In the genomic region with DNA sequence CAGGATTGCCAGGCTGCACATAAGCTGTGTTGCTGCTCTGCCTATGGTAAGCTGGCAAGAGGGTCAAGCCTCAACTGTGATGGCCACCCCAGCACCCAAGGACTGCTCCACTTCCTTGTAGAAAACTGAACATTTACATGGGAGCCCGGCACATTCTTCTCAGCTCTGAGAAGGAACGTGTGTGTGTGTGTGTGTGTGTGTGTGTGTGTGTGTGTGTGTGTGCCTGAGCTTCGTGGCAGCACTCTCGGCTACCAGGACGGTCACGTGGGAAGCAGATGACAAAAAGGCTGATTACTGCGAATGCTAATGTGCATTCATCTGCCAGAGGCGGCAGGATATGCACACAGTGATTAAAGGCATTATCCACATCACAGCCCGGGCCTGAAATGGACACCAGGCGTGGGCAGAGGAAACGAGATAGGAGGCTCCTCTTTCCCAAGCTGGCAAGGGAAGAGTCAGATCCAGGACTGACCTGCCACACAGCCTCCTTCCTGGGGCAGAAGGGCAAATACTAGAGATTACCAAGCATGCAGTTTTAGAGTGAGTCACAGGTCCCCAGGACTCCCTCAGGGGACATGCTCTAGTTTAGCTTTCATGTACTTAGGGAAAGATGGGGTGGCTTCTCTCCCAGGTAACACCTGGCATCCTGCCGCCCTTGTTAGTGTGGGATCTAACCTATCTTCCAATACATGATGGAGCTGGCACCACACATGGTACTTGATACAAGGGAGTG, we compare ENCODE assay signal across 10 mouse cellular contexts.
DNase-seq lines count a peak whose midpoint lies in the region; ATAC-seq lines count a peak whose summit lies in the region.
"Had no signal": no experiment of that assay in that cellular context is flagged by ENCODE, and none has a peak within 500 bp of the region (broad histone marks: within the 10 kb centered on the region; RNA-seq: fewer than 3 reads in every experiment).

No protein-coding gene starts in this region.

- H3K4me1 ChIP-seq in embryonic facial prominence, embryonic 14.5 days (ENCODE audit: control insufficient read depth, insufficient read depth, low read length): no peaks in the 10 kb centered on the region
- peaks cover 9% of the 10 kb centered on the region for H3K4me1 ChIP-seq in hindbrain, embryonic 10.5 days (replicated peaks)
- H3K4me1 ChIP-seq in midbrain, embryonic 16.5 days (ENCODE audit: control insufficient read depth, insufficient read depth, low read length): peaks cover 12% of the 10 kb centered on the region
- H3K4me1 ChIP-seq: liver, embryonic 13.5 days had no signal

- peak; percentile 40 for DNase-seq in adrenal gland, adult 8-10 months
- DNase-seq in embryonic facial prominence, embryonic 14.5 days (ENCODE audit: low spot score): peak; percentile 75
- no peak for DNase-seq in hindbrain, embryonic 10.5 days (ENCODE audit: low spot score)
- peak; percentile 52 for DNase-seq in layer of hippocampus, adult 9-10 months (ENCODE audit: low spot score)
- DNase-seq in cerebellum, adult 11-12 months: no peak
- no peak for DNase-seq in gastrocnemius, adult 18-20 months (ENCODE audit: low spot score)
- no peak for DNase-seq in gastrocnemius, postnatal 10 days
- DNase-seq: liver, embryonic 13.5 days had no signal

- no peaks in the 10 kb centered on the region for H3K9me3 ChIP-seq in embryonic facial prominence, embryonic 14.5 days (ENCODE audit: control insufficient read depth, low read length)
- no peaks in the 10 kb centered on the region for H3K9me3 ChIP-seq in hindbrain, embryonic 10.5 days
- H3K9me3 ChIP-seq in midbrain, embryonic 16.5 days (replicated peaks; ENCODE audit: control insufficient read depth, low read length, poor library complexity, severe bottlenecking): no peaks in the 10 kb centered on the region
- H3K9me3 ChIP-seq: liver, embryonic 13.5 days had no signal

- no peak overlapping the region for H3K9ac ChIP-seq in embryonic facial prominence, embryonic 14.5 days (ENCODE audit: low read depth, low read length)
- no peak overlapping the region for H3K9ac ChIP-seq in midbrain, embryonic 16.5 days (ENCODE audit: low read depth, low read length)
- H3K9ac ChIP-seq: liver, embryonic 13.5 days had no signal

- no peaks in the 10 kb centered on the region for H3K36me3 ChIP-seq in embryonic facial prominence, embryonic 14.5 days (ENCODE audit: control insufficient read depth, insufficient read depth, low read length)
- H3K36me3 ChIP-seq in hindbrain, embryonic 10.5 days: no peaks in the 10 kb centered on the region
- H3K36me3 ChIP-seq in midbrain, embryonic 16.5 days (ENCODE audit: control insufficient read depth, insufficient read depth, low read length): no peaks in the 10 kb centered on the region
- H3K36me3 ChIP-seq: liver, embryonic 13.5 days had no signal

- H3K27ac ChIP-seq in embryonic facial prominence, embryonic 14.5 days (replicated peaks; ENCODE audit: low read depth, low read length): no peak overlapping the region
- H3K27ac ChIP-seq in hindbrain, embryonic 10.5 days: peak overlapping the region; percentile 40
- H3K27ac ChIP-seq in midbrain, embryonic 16.5 days (ENCODE audit: low read length): peak overlapping the region; percentile 62
- H3K27ac ChIP-seq: liver, embryonic 13.5 days had no signal

- ATAC-seq in embryonic facial prominence, embryonic 14.5 days (ENCODE audit: low read depth): peak; percentile 37
- peak; percentile 77 for ATAC-seq in midbrain, embryonic 16.5 days

- H3K27me3 ChIP-seq in embryonic facial prominence, embryonic 14.5 days (replicated peaks; ENCODE audit: control insufficient read depth, insufficient read depth, low read length): no peaks in the 10 kb centered on the region
- H3K27me3 ChIP-seq in hindbrain, embryonic 10.5 days (ENCODE audit: insufficient read depth, poor library complexity, severe bottlenecking): no peaks in the 10 kb centered on the region
- H3K27me3 ChIP-seq in midbrain, embryonic 16.5 days (ENCODE audit: control insufficient read depth, insufficient read depth, low read depth, low read length): no peaks in the 10 kb centered on the region
- H3K27me3 ChIP-seq: liver, embryonic 13.5 days had no signal

- no peak overlapping the region for H3K4me2 ChIP-seq in embryonic facial prominence, embryonic 14.5 days (ENCODE audit: low read depth, low read length)
- H3K4me2 ChIP-seq in midbrain, embryonic 16.5 days (ENCODE audit: low read length): peak overlapping the region; percentile 21
- H3K4me2 ChIP-seq: liver, embryonic 13.5 days had no signal

- 39% methylated on average over 12 of the region's 12 CpGs for WGBS in embryonic facial prominence, embryonic 14.5 days
- WGBS in hindbrain, embryonic 10.5 days: 63% methylated on average over 12 of the region's 12 CpGs
- WGBS in midbrain, embryonic 16.5 days: 15% methylated on average over 12 of the region's 12 CpGs

- no peak overlapping the region for H3K4me3 ChIP-seq in embryonic facial prominence, embryonic 14.5 days (ENCODE audit: low read depth, low read length)
- H3K4me3 ChIP-seq in hindbrain, embryonic 10.5 days: no peak overlapping the region
- no peak overlapping the region for H3K4me3 ChIP-seq in midbrain, embryonic 16.5 days (ENCODE audit: low read depth, low read length)
- H3K4me3 ChIP-seq: erythroblast, embryonic 14.5 days; liver, embryonic 13.5 days had no signal

Comparison
In these comparisons a context has a peak if more than half of its experiments do, and no peak if none do; other contexts are left out.
1. DNase-seq: peak in adrenal gland, adult 8-10 months (single experiment), embryonic facial prominence, embryonic 14.5 days (single experiment) and layer of hippocampus, adult 9-10 months (single experiment); none in hindbrain, embryonic 10.5 days (single experiment), cerebellum, adult 11-12 months (single experiment), gastrocnemius, adult 18-20 months (single experiment) and gastrocnemius, postnatal 10 days (single experiment).